Mouse (Mus musculus) ES-E14 (cell line): ENCODE results near the gene Itga11.

Experiments used
- CHD2 ChIP-seq: IDR thresholded peaks from 2 replicates; pipeline ENCODE4 v1.6.1; 2014; ENCODE audit warnings: mild to moderate bottlenecking, low read depth, low read length, inconsistent platforms
- HCFC1 ChIP-seq: IDR thresholded peaks from 2 replicates; pipeline ENCODE4 v1.6.1; 2012; ENCODE audit warnings: low read length, inconsistent platforms, borderline replicate concordance; ENCODE audit not compliant: insufficient read depth
- MAFK ChIP-seq: IDR thresholded peaks from 2 replicates; pipeline ENCODE4 v1.6.1; 2014; ENCODE audit warnings: mild to moderate bottlenecking, low read depth, low read length, inconsistent platforms; ENCODE audit not compliant: insufficient read depth
- ZC3H11A ChIP-seq: IDR thresholded peaks from 2 replicates; pipeline ENCODE4 v1.6.1; 2012; ENCODE audit warnings: low read depth, mild to moderate bottlenecking, inconsistent platforms, low read length, borderline replicate concordance
- ZNF384 ChIP-seq: IDR thresholded peaks from 2 replicates; pipeline ENCODE4 v1.6.1; 2012; ENCODE audit warnings: low read depth, low read length, inconsistent platforms

DNA sequence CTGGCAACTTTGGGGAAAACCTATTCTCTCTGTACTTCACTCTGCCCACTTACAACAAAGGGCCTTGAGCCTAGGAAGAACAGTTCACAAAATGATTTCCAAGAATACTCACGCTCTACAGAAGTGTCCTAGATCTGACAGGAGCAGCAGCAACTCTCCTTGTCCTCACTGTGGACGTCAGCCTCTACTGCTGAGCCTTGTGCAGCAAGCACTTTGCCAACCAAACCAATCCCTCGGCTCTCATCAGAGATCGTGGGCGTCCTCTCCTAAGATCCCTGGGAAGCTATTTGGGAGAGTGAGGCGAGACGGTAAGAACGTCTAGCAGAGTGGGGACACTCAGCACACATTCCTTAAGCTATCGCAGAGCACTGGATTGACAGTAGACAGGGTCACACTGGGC, 17.6 kb downstream of the Itga11 start:
- TF ChIP-seq MAFK (no peak), ZC3H11A (no peak), HCFC1 (no peak), ZNF384 (no peak), CHD2 (no peak)
